Mouse (Mus musculus) fibroblast of lung, adult 2 months (primary cell): ENCODE results near the gene Exoc6.

Experiments
- DNase-seq: peaks from one replicate; pipeline ENCODE4 v3.0.0-alpha.2; 2011; ENCODE audit warnings: low read depth

Gene Exoc6

GRCm38 (mm10) chr19:37690716-37691115 is 140.5 kb downstream of the Exoc6 start:
- no peak for DNase-seq

- no peak for DNase-seq
Observed at GRCm38 (mm10) chr19:37692879-37693278, 142.7 kb downstream of the Exoc6 start.

- no peak for DNase-seq
Observed at GRCm38 (mm10) chr19:37695146-37695545, 144.9 kb downstream of the Exoc6 start.

- no peak for DNase-seq
Observed at GRCm38 (mm10) chr19:37695762-37696602, 145.8 kb downstream of the Exoc6 start.

- DNase-seq, result no peak
Observed at GRCm38 (mm10) chr19:37696603-37697334, 146.6 kb downstream of the Exoc6 start.

- no peak for DNase-seq
Observed at GRCm38 (mm10) chr19:37697335-37697636, 147.1 kb downstream of the Exoc6 start.

GRCm38 (mm10) chr19:37697651-37698272 is 147.5 kb downstream of the Exoc6 start, which contains the start of gene Cyp26a1:
Cyp26a1 (plus strand) TSS chr19:37697798.
- DNase-seq, result no peak

GRCm38 (mm10) chr19:37698273-37699160 is 148.3 kb downstream of the Exoc6 start:
- DNase-seq, result no peak

GRCm38 (mm10) chr19:37699711-37700110 is 149.5 kb downstream of the Exoc6 start:
- DNase-seq, result no peak

- no peak for DNase-seq
Observed at GRCm38 (mm10) chr19:37702377-37703076, 152.3 kb downstream of the Exoc6 start.

GRCm38 (mm10) chr19:37703902-37704509 is 153.8 kb downstream of the Exoc6 start:
- DNase-seq, result no peak

GRCm38 (mm10) chr19:37705722-37706121 is 155.5 kb downstream of the Exoc6 start:
- DNase-seq, result no peak

- no peak for DNase-seq
Observed at GRCm38 (mm10) chr19:37714681-37715080, 164.5 kb downstream of the Exoc6 start.

GRCm38 (mm10) chr19:37715980-37716379 is 165.8 kb downstream of the Exoc6 start:
- DNase-seq, result no peak

GRCm38 (mm10) chr19:37716524-37717175 is 166.4 kb downstream of the Exoc6 start:
- DNase-seq, result no peak

GRCm38 (mm10) chr19:37719166-37719565 is 168.9 kb downstream of the Exoc6 start:
- DNase-seq, result no peak

GRCm38 (mm10) chr19:37724591-37724990 is 174.4 kb downstream of the Exoc6 start:
- DNase-seq, result no peak

- no peak for DNase-seq
Observed at GRCm38 (mm10) chr19:37726585-37726984, 176.4 kb downstream of the Exoc6 start.

- no peak for DNase-seq
Observed at GRCm38 (mm10) chr19:37727366-37727765, 177.1 kb downstream of the Exoc6 start.
